Mouse (Mus musculus): Measurements from ENCODE around the gene Gm49352. TPM values are rescaled to one million over a fixed set of nuclear protein-coding genes. Genes with fewer than 3 reads are reported as not detected.
"Not testable (repeated sequence)": the region's sequence is repeated elsewhere in the genome, so short reads cannot be mapped to it uniquely, and the experiment has no call there.

Gene Gm49352
- polyA plus RNA-seq (2015; fragmentation: Nextera tagmentation; extraction: Ambion mirVana): not detected in 2 replicates

DNA sequence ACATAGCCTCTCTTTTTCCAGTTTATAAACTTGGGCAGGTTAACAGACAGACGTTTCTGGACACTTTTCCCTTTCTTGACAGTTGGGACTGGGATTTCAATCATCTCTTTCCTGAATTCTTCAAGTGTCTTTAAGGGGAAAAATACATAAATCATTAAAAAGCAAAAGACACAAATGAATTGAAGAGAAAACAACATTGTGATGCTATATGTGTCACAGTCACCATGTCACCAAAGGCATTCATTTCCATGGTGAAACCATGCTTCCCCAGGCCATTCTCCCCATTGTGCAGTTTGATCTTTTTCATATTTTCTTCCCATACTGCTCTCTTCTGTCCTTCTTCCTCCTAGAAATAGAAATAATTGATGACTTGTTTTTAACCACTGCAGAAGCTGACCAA lies at the start of gene Gm49352:
Gene Gm49352, minus strand, starts transcription at position 101 of the 400 bp plus-strand sequence.
- not testable (repeated sequence) for H3K4me3 ChIP-seq; H3K27ac ChIP-seq; H3K4me2 ChIP-seq; H3K4me1 ChIP-seq; ATAC-seq (ENCODE audit: insufficient number of reproducible peaks, insufficient read depth, low FRiP score, low TSS enrichment, low read depth); H3K27me3 ChIP-seq; H3K36me3 ChIP-seq; H3K9ac ChIP-seq
- WGBS: 24% methylated on average over 1 of the region's 1 CpGs
- H3K9me3 ChIP-seq: peaks cover 14% of the 10 kb centered on the region; the same call in 1 of the 2 replicates

GRCm38 (mm10) chr13:61570027-61570426 lies 2.1 kb upstream of the Gm49352 start, which contains the start of gene Cts3:
TSS of gene Cts3 (minus strand) at chr13:61570127.
- H3K36me3 ChIP-seq: no peaks in the 10 kb centered on the region
- H3K9me3 ChIP-seq: peaks cover 19% of the 10 kb centered on the region
- H3K9ac ChIP-seq: no peak within 1 kb of the TSS
- no peaks in the 10 kb centered on the region for H3K27me3 ChIP-seq
- H3K4me2 ChIP-seq: no peak within 1 kb of the TSS
- no peaks in the 10 kb centered on the region for H3K4me1 ChIP-seq
- ATAC-seq (ENCODE audit: insufficient number of reproducible peaks, insufficient read depth, low FRiP score, low TSS enrichment, low read depth): no peak
- no peak within 1 kb of the TSS for H3K27ac ChIP-seq
- H3K4me3 ChIP-seq: no peak within 1 kb of the TSS

DNA sequence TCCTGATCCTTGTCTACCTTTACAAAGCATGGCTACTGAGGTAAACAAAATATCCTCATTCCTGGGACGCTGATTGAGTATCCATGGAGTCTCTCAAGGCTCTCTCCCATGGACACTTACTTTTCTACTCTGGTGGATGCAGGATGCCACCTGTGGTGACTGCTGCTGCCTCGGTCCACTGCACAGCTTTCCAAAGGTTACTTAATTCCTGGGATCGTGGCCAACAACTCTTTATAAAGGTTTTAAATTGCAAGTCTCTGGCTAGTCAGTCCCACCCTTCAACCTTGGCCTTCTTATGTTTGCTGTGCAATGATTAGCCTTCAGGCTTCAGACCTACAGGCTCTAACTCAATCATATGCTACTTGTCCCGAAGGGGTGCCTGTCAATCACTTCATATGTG lies 26.3 kb downstream of the Gm49352 start, which contains the start of gene Ctsm:
Gene Ctsm, minus strand, starts transcription at position 209 of the 400 bp plus-strand sequence.
- 75% methylated on average over 4 of the region's 4 CpGs for whole genome bisulfite sequencing
- Histone ChIP-seq H3K27ac (no peak within 1 kb of the TSS), H3K27me3 (no peaks in the 10 kb centered on the region), H3K9ac (no peak within 1 kb of the TSS), H3K4me3 (no peak within 1 kb of the TSS), H3K4me1 (no peaks in the 10 kb centered on the region), H3K36me3 (no peaks in the 10 kb centered on the region), H3K9me3 (peaks cover 24% of the 10 kb centered on the region; the same call in 1 of the 2 replicates), H3K4me2 (no peak within 1 kb of the TSS)
- ATAC-seq (ENCODE audit: insufficient number of reproducible peaks, insufficient read depth, low FRiP score, low TSS enrichment, low read depth): no peak

Other genes with a start within 250 kb of the Gm49352 start
- gene Cts7, start 210.0 kb downstream of the Gm49352 start, polyA plus RNA-seq (2015; fragmentation: Nextera tagmentation; extraction: Ambion mirVana): not detected in 2 replicates
- gene Ctsm, start 26.3 kb downstream of the Gm49352 start, polyA plus RNA-seq (2015; fragmentation: Nextera tagmentation; extraction: Ambion mirVana): not detected in 2 replicates
- gene Cts3, start 2.0 kb upstream of the Gm49352 start, polyA plus RNA-seq (2015; fragmentation: Nextera tagmentation; extraction: Ambion mirVana): not detected in 2 replicates